Mouse (Mus musculus) embryonic fibroblast, embryonic 13.5 days (primary cell): ENCODE measurements around the gene Gm19426.

Experiments
- CTCF ChIP-seq: IDR thresholded peaks from 2 replicates; pipeline ENCODE4 v1.5.1; 2011; ENCODE audit warnings: mild to moderate bottlenecking, control low read depth, low read length, moderate library complexity, borderline replicate concordance; ENCODE audit not compliant: insufficient read depth
- POLR2A ChIP-seq: IDR thresholded peaks from 2 replicates; pipeline ENCODE4 v1.6.1; 2011; ENCODE audit warnings: low read depth, mild to moderate bottlenecking, control low read depth, low read length, moderate library complexity

- no peak for TF ChIP-seq CTCF
- no peak; the same call in 1 of the 2 replicates for TF ChIP-seq POLR2A
Measured at GRCm38 (mm10) chr2:84734919-84735318, 8.5 kb downstream of the Gm19426 start.
